ENCODE assay signal across 8 mouse cellular contexts in genomic region chr4:133832945-133833874, GRCm38 (mm10). TPM values are rescaled to one million over a fixed set of nuclear protein-coding genes. Genes with fewer than 3 reads are reported as not detected.
DNase-seq lines count a peak whose midpoint lies in the region; ATAC-seq and TF ChIP-seq lines count a peak whose summit lies in the region.

No protein-coding gene starts in this region.

- DNase-seq in hindbrain, embryonic 11.5 days (ENCODE audit: low spot score) = peak; percentile 64
- DNase-seq in embryo, embryonic 10.5 days (ENCODE audit: low spot score) = peak; percentile 67
- peak; percentile 82 for DNase-seq in lung, postnatal 10 days
- no peak for DNase-seq in cerebellum, adult 8-10 months
- no peak for DNase-seq in right cerebral cortex, adult 18-20 months
- no peak for DNase-seq in cerebellum, adult 11 months

- H3K36me3 ChIP-seq in hindbrain, embryonic 11.5 days (ENCODE audit: control insufficient read depth, insufficient read depth, low read length) = no peaks in the 10 kb centered on the region
- H3K36me3 ChIP-seq in hindbrain, embryonic 16.5 days (ENCODE audit: control insufficient read depth, insufficient read depth, low read length) = no peaks in the 10 kb centered on the region
- no peaks in the 10 kb centered on the region for H3K36me3 ChIP-seq in ES-Bruce4 (ENCODE audit: control insufficient read depth, insufficient read depth, low read length, poor library complexity, severe bottlenecking)

- no peak for TF ChIP-seq CTCF in ES-Bruce4 (IDR thresholded peaks at IDR 0.05; ENCODE audit: low read depth, low read length)

- no peak overlapping the region for H3K9ac ChIP-seq in hindbrain, embryonic 11.5 days (ENCODE audit: low read depth, low read length)
- no peak overlapping the region for H3K9ac ChIP-seq in hindbrain, embryonic 16.5 days (ENCODE audit: low read depth, low read length)
- H3K9ac ChIP-seq in ES-Bruce4 (ENCODE audit: low read depth, poor library complexity, severe bottlenecking) = no peak overlapping the region

- no peaks in the 10 kb centered on the region for H3K27me3 ChIP-seq in hindbrain, embryonic 11.5 days (ENCODE audit: control insufficient read depth, insufficient read depth, low read length)
- H3K27me3 ChIP-seq in hindbrain, embryonic 16.5 days (replicated peaks; ENCODE audit: control insufficient read depth, insufficient read depth, low read length) = no peaks in the 10 kb centered on the region
- no peaks in the 10 kb centered on the region for H3K27me3 ChIP-seq in ES-Bruce4 (ENCODE audit: control insufficient read depth, insufficient read depth, low read length, poor library complexity, severe bottlenecking)

- no peaks in the 10 kb centered on the region for H3K9me3 ChIP-seq in hindbrain, embryonic 11.5 days (ENCODE audit: control insufficient read depth, low read length)
- H3K9me3 ChIP-seq in hindbrain, embryonic 16.5 days (ENCODE audit: control insufficient read depth, low read length) = no peaks in the 10 kb centered on the region
- no peaks in the 10 kb centered on the region for H3K9me3 ChIP-seq in ES-Bruce4 (replicated peaks; ENCODE audit: control insufficient read depth, insufficient read depth, low read length, poor library complexity, severe bottlenecking)

- no peak overlapping the region for H3K4me3 ChIP-seq in hindbrain, embryonic 11.5 days (ENCODE audit: low read depth, low read length)
- H3K4me3 ChIP-seq in hindbrain, embryonic 16.5 days (ENCODE audit: low read length) = no peak overlapping the region
- no peak overlapping the region for H3K4me3 ChIP-seq in ES-Bruce4 (ENCODE audit: low read depth, low read length)

- 65% methylated on average over 15 of the region's 15 CpGs for WGBS in hindbrain, embryonic 11.5 days
- 64% methylated on average over 15 of the region's 15 CpGs for WGBS in hindbrain, embryonic 16.5 days

- H3K27ac ChIP-seq in hindbrain, embryonic 11.5 days (ENCODE audit: low read depth, low read length) = no peak overlapping the region
- no peak overlapping the region for H3K27ac ChIP-seq in hindbrain, embryonic 16.5 days (ENCODE audit: low read depth, low read length)
- H3K27ac ChIP-seq in ES-Bruce4 (ENCODE audit: insufficient read depth, low read length) = peak overlapping the region; percentile 20; the same call in 1 of the 2 replicates

- TF ChIP-seq EP300 in ES-Bruce4 (IDR thresholded peaks at IDR 0.05; ENCODE audit: insufficient read depth, low read depth, low read length) = no peak

- TF ChIP-seq POLR2A in ES-Bruce4 (IDR thresholded peaks at IDR 0.05; ENCODE audit: insufficient read depth, low read length) = no peak

- no peaks in the 10 kb centered on the region; the same call in 1 of the 2 replicates for H3K4me1 ChIP-seq in hindbrain, embryonic 11.5 days (replicated peaks; ENCODE audit: control insufficient read depth, insufficient read depth, low read length)
- no peaks in the 10 kb centered on the region for H3K4me1 ChIP-seq in hindbrain, embryonic 16.5 days (ENCODE audit: control insufficient read depth, insufficient read depth, low read depth, low read length)
- no peaks in the 10 kb centered on the region for H3K4me1 ChIP-seq in ES-Bruce4 (ENCODE audit: control insufficient read depth, insufficient read depth, low read length)

- ATAC-seq in hindbrain, embryonic 11.5 days (ENCODE audit: low FRiP score) = no peak
- no peak for ATAC-seq in hindbrain, embryonic 16.5 days

- H3K4me2 ChIP-seq in hindbrain, embryonic 11.5 days (replicated peaks; ENCODE audit: low read depth, low read length) = no peak overlapping the region
- no peak overlapping the region for H3K4me2 ChIP-seq in hindbrain, embryonic 16.5 days (ENCODE audit: low read length)

RNA-seq across cellular contexts. Expression of gene Rps6ka1, which starts 54.4 kb away (rescaled TPM):
- 27.9 and 28.7 TPM in 2 replicates for polyA plus RNA-seq in hindbrain, embryonic 11.5 days (2014; fragmentation: Nextera tagmentation; extraction: Ambion mirVana)
- polyA plus RNA-seq in hindbrain, embryonic 16.5 days (2015; fragmentation: Nextera tagmentation; extraction: Ambion mirVana) = 25.7 and 28.2 TPM in 2 replicates
- 73.2 and 86.4 TPM in 2 replicates for polyA plus RNA-seq in ES-Bruce4 (2011; ENCODE audit: insufficient read depth, insufficient read length, low read depth, missing spikeins)

Comparison
In these comparisons a context has a peak if more than half of its experiments do, and no peak if none do; other contexts are left out.
1. DNase-seq: peak in hindbrain, embryonic 11.5 days (single experiment), embryo, embryonic 10.5 days (single experiment) and lung, postnatal 10 days (single experiment); none in cerebellum, adult 8-10 months (single experiment), right cerebral cortex, adult 18-20 months (single experiment) and cerebellum, adult 11 months (single experiment).